Mouse (Mus musculus) gastrocnemius, postnatal 14 days (tissue): ENCODE measurements at regions not wholly inside any gene's neighbourhood (a gene's known extent, or its start where the extent isn't known, plus 50 kb on each side); places are given as distances from the start of the nearest gene placed in this dataset.

ENCODE experiments used
- DNase-seq: peaks from one replicate; pipeline ENCODE4 v3.0.0; 2021; ENCODE audit warnings: mixed read lengths
- intact Hi-C: fragments of 180-260 bp; cut with DNase I; formaldehyde crosslinking; loops from one replicate; pipeline ENCODE4 v1.15.1; 2025; ENCODE audit warnings: low total_unique reads

- intact Hi-C loops, result no loop called here
Observed at GRCm38 (mm10) chr5:133171266-133171665, 628.1 kb upstream of the Auts2 start.

DNA sequence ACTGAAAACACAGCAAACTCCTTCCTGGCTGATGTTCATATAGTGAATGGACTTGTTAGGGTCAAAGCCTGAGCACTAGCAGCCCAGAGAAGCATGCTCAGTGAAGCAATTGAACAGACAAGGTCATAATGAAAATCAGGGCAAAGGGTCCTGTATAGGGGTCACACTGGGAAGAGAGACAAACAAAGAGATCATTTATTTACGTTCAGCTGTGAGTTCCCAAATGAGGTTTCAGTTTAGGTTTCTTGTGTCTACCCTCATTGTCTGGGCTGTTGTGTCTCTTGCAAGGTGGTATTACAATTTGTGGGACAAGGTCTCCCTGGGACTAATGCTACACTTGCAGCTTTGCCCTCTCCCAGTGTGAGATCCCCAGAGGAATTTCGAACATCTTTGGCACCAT, 624.4 kb upstream of the Auts2 start:
- intact Hi-C loops, result no loop called here
- no peak for DNase-seq

More at GRCm38 (mm10) chr5:133171266-133171665, 628.1 kb upstream of the Auts2 start:
- no peak for DNase-seq

DNA sequence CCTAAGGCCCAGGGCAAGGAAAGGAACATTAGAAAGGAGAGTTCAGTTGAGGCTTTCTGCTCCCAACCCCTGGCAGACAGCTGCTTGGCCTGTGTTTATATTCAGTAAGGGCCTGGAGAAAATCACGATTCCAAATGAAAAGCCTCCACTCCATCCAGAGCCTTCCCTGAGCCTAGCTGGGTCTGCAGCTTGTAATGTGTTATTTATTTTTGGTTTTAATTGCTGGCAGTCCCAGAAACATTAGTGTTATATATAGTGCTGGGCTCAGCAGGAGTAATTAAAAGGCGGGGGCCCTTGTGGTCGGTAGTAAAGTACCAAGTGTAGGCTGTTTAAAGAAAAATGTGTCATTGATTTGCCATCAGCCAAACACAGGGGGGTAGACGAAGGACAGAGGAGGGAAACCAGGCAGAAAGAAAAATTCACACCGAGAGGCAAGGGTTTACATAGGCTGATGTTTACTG, 623.9 kb upstream of the Auts2 start:
- DNase-seq, result peak; percentile 38
- intact Hi-C loops, result no loop called here

DNA sequence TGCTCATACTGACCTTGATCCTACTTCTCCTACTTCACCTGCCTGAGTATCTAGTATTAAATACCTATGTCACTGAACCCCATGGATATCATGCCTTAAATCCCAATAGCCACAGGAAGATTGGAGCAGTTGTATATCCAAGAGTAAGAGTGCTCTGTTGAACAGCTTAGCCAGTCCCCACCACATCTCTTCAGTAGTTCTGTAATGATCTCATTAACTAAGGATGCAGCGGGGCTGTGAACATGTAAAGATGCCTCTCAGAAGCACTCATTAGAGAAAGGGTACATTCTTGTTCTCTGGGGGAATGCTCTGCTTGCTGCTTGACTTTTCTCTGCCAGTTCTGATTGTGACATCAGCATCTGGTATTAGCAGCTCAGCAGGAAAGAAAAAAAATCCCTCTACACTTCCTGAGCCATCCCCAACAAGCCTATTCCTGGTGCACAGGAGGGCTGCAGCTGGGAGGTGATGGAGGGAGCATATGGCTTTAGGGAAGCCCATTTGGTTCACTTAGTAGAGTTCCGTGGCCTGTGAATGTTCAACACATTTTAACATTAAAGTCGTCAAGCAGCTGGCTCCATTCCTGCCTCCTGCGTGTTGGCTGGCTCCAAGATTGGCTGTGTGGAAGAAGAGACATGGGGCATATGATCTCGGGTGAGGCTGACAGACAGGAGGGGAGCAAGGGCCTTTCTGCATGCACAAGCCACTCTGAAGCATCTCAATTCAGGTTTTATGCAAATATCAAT, 613.1 kb upstream of the Auts2 start:
- intact Hi-C loops, result no loop called here
- no peak for DNase-seq

- intact Hi-C loops, result no loop called here
- DNase-seq, result no peak
Observed at GRCm38 (mm10) chr5:133145996-133146395, 602.9 kb upstream of the Auts2 start.

DNA sequence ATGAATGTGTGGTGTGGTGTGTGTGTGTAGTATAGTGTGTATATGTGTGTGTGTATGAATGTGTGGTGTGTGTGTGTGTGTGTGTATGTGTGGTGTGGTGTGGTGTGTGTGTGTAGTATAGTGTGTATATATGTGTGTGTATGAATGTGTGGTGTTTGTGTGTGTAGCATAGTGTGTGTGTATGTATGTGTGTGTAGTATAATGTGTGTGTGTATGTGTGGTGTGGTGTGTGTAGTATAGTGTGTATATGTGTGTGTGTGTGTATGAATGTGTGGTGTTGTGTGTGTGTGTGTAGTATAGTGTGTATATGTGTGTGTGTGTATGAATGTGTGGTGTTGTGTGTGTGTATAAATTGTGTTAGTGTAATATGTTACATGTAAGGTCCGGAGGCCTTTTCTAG, 600.5 kb upstream of the Auts2 start:
- intact Hi-C loops, result no loop called here
- no peak for DNase-seq

DNA sequence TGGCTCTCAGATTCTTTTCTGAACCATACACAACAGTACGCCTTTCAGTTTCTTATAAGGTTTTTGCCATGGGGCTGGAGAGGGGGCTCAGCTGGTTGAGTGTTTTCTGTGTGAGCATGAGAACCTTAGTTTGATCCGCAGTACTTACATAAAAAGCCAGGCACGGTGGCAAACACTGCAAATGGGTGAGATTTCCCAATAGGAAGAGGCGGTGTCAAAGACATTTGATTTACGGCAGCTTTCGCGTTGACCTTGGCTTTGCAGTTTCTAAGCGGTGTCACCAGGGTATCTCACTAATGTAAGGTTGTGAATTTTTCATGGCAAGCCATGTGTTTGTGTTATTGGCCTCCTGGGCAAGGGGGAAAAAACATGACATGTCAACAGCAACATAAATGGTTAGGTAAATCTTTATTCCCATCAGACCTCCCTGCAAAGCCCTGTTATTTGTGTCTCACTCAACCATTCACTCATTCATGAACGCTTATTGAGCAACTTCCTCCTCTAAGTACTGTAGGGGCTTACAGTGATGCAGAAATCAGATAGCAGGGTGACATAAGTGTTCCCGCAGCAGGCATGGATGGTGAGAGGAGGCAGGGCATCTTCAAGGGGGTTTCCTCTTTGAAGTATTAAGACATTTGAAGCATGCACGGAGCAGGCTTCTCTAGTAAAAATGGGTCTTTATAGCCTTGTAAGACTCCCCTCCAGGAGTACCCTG, 599.4 kb upstream of the Auts2 start:
- DNase-seq, result no peak
- intact Hi-C loops, result no loop called here

GRCm38 (mm10) chr5:133131042-133131441, 587.9 kb upstream of the Auts2 start:
- intact Hi-C loops, result no loop called here
- no peak for DNase-seq

DNA sequence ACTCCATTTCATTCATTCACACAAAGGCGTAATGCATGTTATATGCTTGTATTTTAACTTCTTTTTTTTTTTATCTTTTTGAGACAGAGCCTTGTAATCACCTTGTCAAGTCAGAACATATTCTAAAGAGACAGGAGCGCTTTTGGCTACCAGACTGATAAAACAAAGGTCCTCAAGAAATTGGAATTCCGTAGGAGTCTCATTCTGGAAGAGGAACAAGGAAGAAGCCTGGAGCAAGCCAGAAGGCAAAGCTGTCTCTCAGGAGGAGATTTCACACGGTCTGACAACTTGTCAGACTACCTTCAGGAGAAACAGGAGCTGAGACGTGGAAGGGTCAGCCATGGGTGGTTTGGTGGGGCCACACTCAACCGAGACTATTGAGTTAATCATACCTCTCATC, 587.2 kb upstream of the Auts2 start:
- DNase-seq, result no peak
- intact Hi-C loops, result no loop called here

GRCm38 (mm10) chr5:133124223-133124622, 581.1 kb upstream of the Auts2 start:
- intact Hi-C loops, result no loop called here
- DNase-seq, result no peak

- no peak for DNase-seq
- intact Hi-C loops, result no loop called here
Observed at GRCm38 (mm10) chr5:133113946-133114345, 570.8 kb upstream of the Auts2 start.

DNA sequence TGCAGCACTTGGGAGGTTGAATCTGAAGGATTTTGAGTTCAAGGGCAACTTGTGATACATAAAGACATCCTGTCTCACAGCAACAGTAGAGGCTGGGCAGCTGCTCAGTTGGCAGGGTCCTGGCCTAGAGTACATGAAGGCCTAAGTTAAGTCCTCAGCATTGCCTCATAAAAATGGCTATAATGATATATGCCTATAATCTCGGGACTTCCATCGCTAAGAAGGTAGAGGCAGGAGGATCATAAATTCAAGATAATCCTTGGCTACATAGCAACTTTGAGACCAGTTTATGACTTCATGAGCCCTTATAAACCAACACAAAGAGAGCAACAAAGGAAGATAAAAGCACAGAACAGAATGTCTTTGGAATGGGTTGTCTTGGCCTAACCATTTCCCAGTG, 570.0 kb upstream of the Auts2 start:
- DNase-seq, result no peak
- intact Hi-C loops, result no loop called here

- no peak for DNase-seq
- intact Hi-C loops, result no loop called here
Observed at GRCm38 (mm10) chr5:133106691-133107354, 563.7 kb upstream of the Auts2 start.

DNA sequence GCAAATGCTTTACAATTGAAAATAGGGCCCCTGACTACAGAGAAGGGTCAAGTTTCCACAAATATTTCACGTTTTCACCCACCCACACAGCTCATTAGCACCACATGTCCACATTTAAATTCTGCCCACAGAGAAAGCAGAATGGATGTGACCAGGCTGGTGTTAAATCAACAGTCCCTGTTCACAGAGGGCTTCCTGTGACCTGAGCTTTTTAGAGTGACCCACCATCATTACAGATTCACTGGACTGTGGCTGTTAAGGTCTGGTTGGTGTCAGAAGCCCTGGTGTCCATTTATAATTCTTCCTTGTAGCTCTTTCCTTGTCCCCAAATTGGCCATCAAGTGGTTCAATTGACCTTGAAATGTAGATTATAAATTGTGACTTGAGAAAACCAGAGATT, 553.2 kb upstream of the Auts2 start:
- intact Hi-C loops, result no loop called here
- no peak for DNase-seq

DNA sequence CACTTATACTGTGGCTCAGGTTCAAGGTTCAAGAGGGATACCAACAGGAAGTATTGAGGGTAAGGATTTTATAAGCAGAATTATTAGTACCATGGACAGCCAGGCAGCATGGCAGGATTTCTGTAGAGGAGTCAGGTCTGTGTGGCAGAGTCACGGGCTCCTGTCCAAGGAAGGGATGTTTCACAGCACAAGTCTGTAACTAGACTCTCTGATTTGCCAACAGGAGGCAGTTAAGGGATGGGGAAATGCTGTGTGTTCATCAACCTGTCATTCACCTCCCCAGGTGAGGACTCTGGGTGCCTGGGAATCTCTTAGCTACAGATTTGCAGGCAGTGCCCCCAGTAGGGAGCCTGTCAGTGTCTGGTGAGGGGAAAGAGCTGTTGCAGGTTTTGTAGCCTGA, 541.7 kb upstream of the Auts2 start:
- DNase-seq, result no peak
- intact Hi-C loops, result no loop called here

DNA sequence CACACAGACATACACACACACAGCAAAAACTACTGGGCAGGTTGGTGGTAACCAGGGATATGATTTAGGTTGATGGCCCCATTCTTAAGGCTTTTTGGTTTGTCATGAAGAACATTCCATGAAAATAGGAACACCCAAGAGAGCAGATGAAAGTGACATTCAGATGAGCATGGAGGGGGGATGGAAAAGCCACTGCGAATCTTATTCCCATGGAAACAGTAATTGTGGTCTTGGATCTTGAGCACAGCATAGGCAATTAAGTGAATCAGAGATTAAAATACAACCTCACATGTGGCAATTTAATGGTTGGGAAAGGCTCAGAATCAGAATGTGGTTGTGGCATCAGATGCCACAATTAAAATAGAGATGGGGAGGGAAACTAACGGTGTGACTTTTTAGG, 537.6 kb upstream of the Auts2 start:
- no peak for DNase-seq
- intact Hi-C loops, result no loop called here

GRCm38 (mm10) chr5:133078916-133079315, 535.8 kb upstream of the Auts2 start:
- DNase-seq, result no peak
- intact Hi-C loops, result no loop called here

GRCm38 (mm10) chr5:133078390-133078789, 535.2 kb upstream of the Auts2 start:
- intact Hi-C loops, result no loop called here
- DNase-seq, result no peak

DNA sequence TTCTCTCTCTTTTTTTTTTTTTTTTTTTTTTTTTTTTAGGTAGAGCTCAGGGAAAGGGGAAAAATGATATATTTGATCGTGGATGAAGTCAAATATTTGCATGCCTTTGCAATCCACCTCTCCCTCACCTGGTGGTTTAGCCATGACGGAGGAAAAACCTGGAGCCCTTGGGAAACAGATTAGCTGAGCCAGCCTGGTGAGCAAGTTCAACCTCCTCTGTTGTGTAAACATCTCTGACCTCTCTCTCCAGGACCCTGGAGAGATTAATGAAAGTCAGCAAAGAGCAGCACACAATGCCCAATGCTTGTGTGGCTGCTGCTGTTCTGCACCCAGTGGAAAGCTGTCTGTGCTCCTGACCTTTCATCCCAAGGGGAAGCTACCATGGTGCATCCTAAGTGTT, 530.2 kb upstream of the Auts2 start:
- no peak for DNase-seq
- intact Hi-C loops, result no loop called here

DNA sequence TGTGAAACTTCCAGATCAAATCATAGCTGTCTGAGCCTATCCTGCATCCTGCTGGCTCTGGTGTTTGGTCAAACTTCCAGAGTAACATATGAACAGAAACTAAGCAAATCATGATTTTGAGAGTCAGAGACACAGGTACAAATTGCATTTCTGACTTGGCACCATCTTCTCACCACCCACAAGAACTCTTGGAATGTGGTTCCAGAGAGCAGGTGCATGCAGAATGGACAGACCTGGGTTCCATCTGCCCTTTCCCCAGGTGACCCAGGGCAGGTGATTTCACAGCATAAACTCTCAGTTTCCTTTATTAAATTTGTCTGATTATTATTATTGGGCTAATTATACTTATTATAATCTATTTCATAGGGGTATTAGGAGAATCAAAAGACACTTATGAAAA, 527.0 kb upstream of the Auts2 start:
- no peak for DNase-seq
- intact Hi-C loops, result no loop called here

DNA sequence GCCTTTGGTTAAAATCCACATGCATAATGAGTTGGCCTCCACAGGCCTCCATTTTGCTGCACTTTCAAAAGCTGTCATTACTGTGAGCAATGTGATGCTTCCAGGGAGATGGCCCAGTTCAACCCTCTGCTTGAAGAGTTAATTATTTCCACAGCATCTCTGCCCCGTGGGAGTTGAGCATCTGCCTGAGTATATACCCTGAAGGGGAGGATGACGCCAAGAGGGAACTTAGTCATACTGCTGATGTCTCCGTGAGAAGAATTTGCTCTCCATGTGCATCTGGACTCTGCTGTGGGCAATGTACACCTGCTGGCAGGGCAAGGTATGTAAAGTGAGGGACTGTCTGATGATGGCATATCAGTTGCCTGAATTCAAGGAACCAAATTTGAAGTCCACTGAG, 519.3 kb upstream of the Auts2 start:
- intact Hi-C loops, result no loop called here
- DNase-seq, result no peak
